Mouse (Mus musculus): ENCODE data around the gene Gas7. TPM values are rescaled to one million over a fixed set of nuclear protein-coding genes. Genes with fewer than 3 reads are reported as not detected.

Gas7 gene
- polyA plus RNA-seq, 1 experiment from 2014 or later: 3.5 TPM

DNA sequence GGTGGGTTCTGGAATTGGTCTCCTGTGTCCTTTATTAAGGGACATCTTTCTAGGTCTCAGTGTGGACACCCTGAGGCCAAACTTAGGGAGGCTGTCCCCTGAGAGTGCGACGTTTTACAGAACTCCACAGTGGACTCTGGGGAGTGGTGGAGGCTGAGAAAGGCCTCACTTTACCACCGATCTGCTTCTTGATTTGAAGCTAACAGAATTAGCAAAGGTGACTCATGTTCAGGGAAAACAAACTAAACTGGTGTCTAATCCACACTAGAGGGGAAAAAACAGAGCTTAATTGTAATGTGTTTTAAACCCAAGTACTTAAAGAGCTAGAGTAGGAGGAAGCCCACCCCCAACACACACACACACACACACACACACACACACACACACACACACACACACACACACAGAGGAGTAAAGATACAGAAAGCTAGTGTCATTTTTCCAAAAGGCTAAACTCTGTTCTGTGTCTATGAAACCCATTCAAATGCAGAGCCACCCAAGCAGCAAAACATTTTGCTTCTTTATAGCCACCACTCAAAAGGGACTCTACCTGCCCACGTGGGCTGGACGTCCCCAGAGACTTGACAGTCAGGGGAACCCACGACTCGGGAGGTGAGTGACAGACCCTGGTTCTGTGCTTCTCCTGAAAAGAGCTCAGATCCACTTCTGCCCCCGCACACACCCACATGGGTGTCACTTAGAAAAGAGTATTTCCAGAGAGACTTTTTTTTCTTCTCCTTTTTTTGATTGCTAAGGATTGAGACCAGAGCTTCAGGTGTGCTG lies 268.2 kb downstream of the Gas7 start:
- Histone ChIP-seq H3K4me2 (replicated peaks) (no peak overlapping the region), H3K36me3 (no peaks in the 10 kb centered on the region), H3K27ac (replicated peaks) (no peak overlapping the region), H3K4me3 (no peak overlapping the region), H3K9me3 (no peaks in the 10 kb centered on the region), H3K4me1 (no peaks in the 10 kb centered on the region), H3K9ac (replicated peaks) (no peak overlapping the region), H3K27me3 (no peaks in the 10 kb centered on the region)
- WGBS: 72% methylated on average over 8 of the region's 8 CpGs
- no peak for ATAC-seq (ENCODE audit: low FRiP score, low read depth)

DNA sequence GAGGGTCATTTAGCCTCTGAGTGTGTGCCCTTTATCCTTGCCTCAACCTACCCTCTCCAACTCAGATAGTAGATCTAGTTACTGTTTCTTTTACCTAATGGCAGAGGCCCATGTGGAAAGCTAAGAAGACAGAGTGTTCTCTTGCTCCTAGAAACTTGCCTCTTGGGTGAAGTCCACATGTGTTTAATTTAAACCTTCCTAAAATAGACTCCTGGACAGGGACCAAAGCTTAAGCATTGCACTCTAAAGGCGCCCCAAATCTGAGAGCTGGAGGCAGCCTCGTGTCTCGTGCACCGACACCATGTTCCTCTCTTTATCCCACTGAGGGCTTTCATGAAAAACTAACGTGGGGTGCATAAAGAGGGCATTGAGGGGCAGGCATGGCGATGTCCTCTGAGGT lies 271.9 kb downstream of the Gas7 start:
- Histone ChIP-seq H3K4me2 (replicated peaks) (no peak overlapping the region), H3K9me3 (no peaks in the 10 kb centered on the region), H3K4me3 (no peak overlapping the region), H3K27me3 (no peaks in the 10 kb centered on the region), H3K36me3 (no peaks in the 10 kb centered on the region), H3K9ac (replicated peaks) (no peak overlapping the region), H3K4me1 (no peaks in the 10 kb centered on the region), H3K27ac (replicated peaks) (no peak overlapping the region)
- no peak for ATAC-seq (ENCODE audit: low FRiP score, low read depth)
- 84% methylated on average over 6 of the region's 6 CpGs for WGBS

DNA sequence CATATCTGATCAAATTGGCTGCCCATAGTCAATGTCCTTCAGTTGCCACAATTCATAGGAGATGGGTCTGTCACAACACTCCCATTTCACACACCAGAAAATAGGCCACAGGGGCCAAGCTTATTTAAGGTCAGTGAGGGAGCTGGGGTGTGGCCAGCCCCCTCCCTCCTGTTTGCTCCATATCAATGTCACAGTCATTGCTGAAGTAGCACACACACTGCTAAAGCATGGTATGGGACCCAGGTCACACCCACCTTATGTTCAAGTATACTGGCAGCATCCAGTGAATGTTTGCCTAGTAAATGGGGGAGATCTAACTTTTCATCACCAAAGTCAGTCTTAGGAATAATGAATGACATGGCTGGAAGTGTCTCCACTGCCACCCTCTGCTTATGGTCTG lies 273.5 kb downstream of the Gas7 start:
- Histone ChIP-seq H3K4me1 (no peaks in the 10 kb centered on the region), H3K9me3 (no peaks in the 10 kb centered on the region), H3K36me3 (no peaks in the 10 kb centered on the region), H3K4me3 (no peak overlapping the region), H3K27ac (replicated peaks) (no peak overlapping the region), H3K27me3 (no peaks in the 10 kb centered on the region), H3K4me2 (replicated peaks) (no peak overlapping the region), H3K9ac (replicated peaks) (no peak overlapping the region)
- ATAC-seq (ENCODE audit: low FRiP score, low read depth): no peak

DNA sequence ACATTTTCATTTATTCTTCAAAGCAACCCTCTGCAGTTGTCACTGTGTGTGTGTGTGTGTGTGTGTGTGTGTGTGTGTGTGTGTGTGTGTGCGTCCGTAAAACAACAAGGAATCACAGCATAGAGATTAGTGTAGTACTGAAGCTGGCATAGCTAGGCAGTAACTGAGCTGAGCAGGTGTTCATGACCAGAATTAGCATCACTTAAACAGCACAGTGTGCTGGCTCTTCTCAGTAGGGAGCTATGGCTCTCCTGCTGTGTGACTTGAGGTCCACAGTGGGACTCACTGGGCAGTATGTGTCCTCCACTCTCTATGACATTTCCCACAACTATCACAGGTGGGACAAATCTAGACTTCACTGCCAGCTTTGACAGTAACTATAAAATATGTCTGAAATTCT lies 275.8 kb downstream of the Gas7 start:
- H3K9me3 ChIP-seq: no peaks in the 10 kb centered on the region
- no peaks in the 10 kb centered on the region for H3K4me1 ChIP-seq
- H3K36me3 ChIP-seq: no peaks in the 10 kb centered on the region
- H3K4me2 ChIP-seq (replicated peaks): no peak overlapping the region
- 88% methylated on average over 2 of the region's 2 CpGs for WGBS
- no peak overlapping the region for H3K27ac ChIP-seq (replicated peaks)
- H3K27me3 ChIP-seq: no peaks in the 10 kb centered on the region
- no peak overlapping the region for H3K4me3 ChIP-seq
- H3K9ac ChIP-seq (replicated peaks): no peak overlapping the region
- no peak for ATAC-seq (ENCODE audit: low FRiP score, low read depth)

DNA sequence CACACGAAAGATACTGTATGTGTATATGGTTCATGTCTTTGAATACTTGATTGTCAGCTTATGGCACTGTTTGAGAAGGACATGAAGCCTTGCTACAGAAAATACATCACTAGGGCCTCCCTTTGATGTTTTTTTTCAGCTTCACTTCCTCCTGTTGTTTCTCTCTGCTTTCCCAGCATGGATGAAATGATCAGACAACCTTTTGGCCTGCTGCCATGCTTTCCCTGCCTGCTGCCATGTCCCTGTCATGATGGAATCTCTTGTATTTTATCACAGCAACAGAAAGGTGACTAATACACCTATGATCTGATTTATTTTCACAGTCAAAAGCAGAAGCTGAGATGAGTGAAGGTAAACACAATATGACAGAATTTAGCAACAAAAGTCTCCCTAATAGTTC lies 278.5 kb downstream of the Gas7 start:
- Histone ChIP-seq H3K27ac (replicated peaks) (no peak overlapping the region), H3K4me1 (no peaks in the 10 kb centered on the region), H3K27me3 (no peaks in the 10 kb centered on the region), H3K9me3 (no peaks in the 10 kb centered on the region), H3K36me3 (no peaks in the 10 kb centered on the region), H3K4me3 (no peak overlapping the region), H3K4me2 (replicated peaks) (no peak overlapping the region), H3K9ac (replicated peaks) (no peak overlapping the region)
- no peak for ATAC-seq (ENCODE audit: low FRiP score, low read depth)
- 67% methylated on average over 1 of the region's 1 CpGs for WGBS

DNA sequence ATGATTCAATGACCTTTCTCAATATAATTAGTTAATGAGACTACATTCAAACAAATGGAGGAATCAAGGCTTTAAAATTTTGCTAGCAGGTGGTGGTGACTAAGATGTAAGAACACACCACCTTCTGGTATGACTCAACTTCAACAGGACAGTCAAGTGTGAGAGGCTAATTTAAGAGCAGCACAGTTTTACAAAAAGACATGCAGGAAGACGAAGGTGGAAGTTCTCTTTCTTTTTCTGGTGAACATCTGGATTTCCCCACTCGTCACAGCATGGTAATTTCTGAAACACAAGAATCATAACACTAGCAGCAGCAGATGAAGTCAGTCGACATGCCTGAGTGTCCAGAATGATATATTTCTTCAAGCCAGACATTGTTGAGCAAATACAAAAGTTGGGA lies 279.4 kb downstream of the Gas7 start:
- WGBS: 75% methylated on average over 3 of the region's 3 CpGs
- H3K9ac ChIP-seq (replicated peaks): no peak overlapping the region
- no peaks in the 10 kb centered on the region for H3K4me1 ChIP-seq
- no peak for ATAC-seq (ENCODE audit: low FRiP score, low read depth)
- no peak overlapping the region for H3K4me3 ChIP-seq
- no peak overlapping the region for H3K27ac ChIP-seq (replicated peaks)
- no peaks in the 10 kb centered on the region for H3K9me3 ChIP-seq
- no peaks in the 10 kb centered on the region for H3K27me3 ChIP-seq
- H3K36me3 ChIP-seq: no peaks in the 10 kb centered on the region
- no peak overlapping the region for H3K4me2 ChIP-seq (replicated peaks)

DNA sequence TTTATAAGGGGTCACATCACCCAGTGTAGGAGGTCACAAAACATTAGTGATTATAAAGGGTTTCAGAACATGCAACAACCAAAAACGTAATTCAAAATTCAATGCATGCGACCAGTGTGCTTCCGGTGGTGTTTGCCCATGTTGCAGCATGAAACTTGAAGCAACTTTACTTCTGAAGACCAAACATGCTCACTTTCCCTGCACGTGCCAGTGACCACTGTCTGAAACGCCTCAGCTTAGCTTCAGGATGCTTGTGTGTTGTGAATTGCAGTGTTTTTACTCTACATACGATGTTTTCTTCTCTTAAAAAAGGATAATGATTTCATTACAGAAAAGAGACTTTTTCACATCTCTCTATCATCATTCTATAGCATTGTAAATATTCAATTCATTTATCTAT lies 283.1 kb downstream of the Gas7 start:
- Histone ChIP-seq H3K27ac (replicated peaks) (no peak overlapping the region), H3K9ac (replicated peaks) (no peak overlapping the region), H3K4me3 (no peak overlapping the region), H3K4me1 (no peaks in the 10 kb centered on the region), H3K36me3 (no peaks in the 10 kb centered on the region), H3K4me2 (replicated peaks) (no peak overlapping the region), H3K27me3 (no peaks in the 10 kb centered on the region), H3K9me3 (no peaks in the 10 kb centered on the region)
- 80% methylated on average over 6 of the region's 6 CpGs for WGBS
- no peak for ATAC-seq (ENCODE audit: low FRiP score, low read depth)

Other genes starting within 250 kb of the Gas7 start
- 0.03 TPM in 1 of 2 replicates, not detected in the other for gene Myh4, start 217.4 kb upstream of the Gas7 start, polyA plus RNA-seq (2016; fragmentation: Nextera tagmentation; extraction: Ambion mirVana)
- 0.27 and 0.39 TPM in 2 replicates for gene Myh8, start 178.3 kb upstream of the Gas7 start, polyA plus RNA-seq (2016; fragmentation: Nextera tagmentation; extraction: Ambion mirVana)
- gene Myh13, start 133.8 kb upstream of the Gas7 start, polyA plus RNA-seq (2016; fragmentation: Nextera tagmentation; extraction: Ambion mirVana): 0.04 TPM in 1 of 2 replicates, not detected in the other
- not detected in 2 replicates for gene Rcvrn, start 239.9 kb downstream of the Gas7 start, polyA plus RNA-seq (2016; fragmentation: Nextera tagmentation; extraction: Ambion mirVana)